Mouse (Mus musculus) R1 (cell line): ENCODE measurements around the gene Grk2.

Source experiments
- DNase-seq: peaks from one replicate; pipeline ENCODE4 v3.0.0-alpha.2; 2018; ENCODE audit warnings: low read depth, low spot score

The Grk2 gene

GRCm38 (mm10) chr19:4303640-4303995, 2.4 kb downstream of the Grk2 start:
- no peak for DNase-seq

GRCm38 (mm10) chr19:4302936-4303639, 2.9 kb downstream of the Grk2 start:
- DNase-seq: no peak

GRCm38 (mm10) chr19:4301735-4302651, 4.0 kb downstream of the Grk2 start:
- no peak for DNase-seq

- no peak for DNase-seq
These were observed 4.9 kb downstream of the Grk2 start for GRCm38 (mm10) chr19:4300852-4301734.

- DNase-seq: peak; percentile 79
These were observed 5.7 kb downstream of the Grk2 start for GRCm38 (mm10) chr19:4300271-4300704.

GRCm38 (mm10) chr19:4299574-4300270, 6.3 kb downstream of the Grk2 start:
- DNase-seq: no peak

- DNase-seq: no peak
These were observed 6.9 kb downstream of the Grk2 start for GRCm38 (mm10) chr19:4299126-4299525.

GRCm38 (mm10) chr19:4298322-4299121, 7.5 kb downstream of the Grk2 start:
- DNase-seq: no peak

- DNase-seq: no peak
These were observed 8.2 kb downstream of the Grk2 start for GRCm38 (mm10) chr19:4297851-4298250.

GRCm38 (mm10) chr19:4296611-4297010, 9.4 kb downstream of the Grk2 start:
- no peak for DNase-seq

- DNase-seq: no peak
These were observed 10.6 kb downstream of the Grk2 start for GRCm38 (mm10) chr19:4295391-4295790.

- peak; percentile 71 for DNase-seq
These were observed 11.5 kb downstream of the Grk2 start for GRCm38 (mm10) chr19:4294381-4295097.

GRCm38 (mm10) chr19:4291161-4291560, 14.9 kb downstream of the Grk2 start:
- DNase-seq: no peak

GRCm38 (mm10) chr19:4290749-4291148, 15.3 kb downstream of the Grk2 start:
- DNase-seq: no peak

GRCm38 (mm10) chr19:4283653-4284052, 22.4 kb downstream of the Grk2 start:
- DNase-seq: no peak

GRCm38 (mm10) chr19:4282898-4283553, 23.0 kb downstream of the Grk2 start, which contains the start of gene Ankrd13d:
Gene Ankrd13d (minus strand): TSS chr19:4283137.
- DNase-seq: peak; percentile 98

- no peak for DNase-seq
These were observed 25.6 kb downstream of the Grk2 start for GRCm38 (mm10) chr19:4280425-4280824.

- DNase-seq: peak; percentile 88
These were observed 26.5 kb downstream of the Grk2 start for GRCm38 (mm10) chr19:4279487-4279886.

- DNase-seq: no peak
These were observed 35.0 kb downstream of the Grk2 start for GRCm38 (mm10) chr19:4270972-4271371.
